Mouse (Mus musculus) erythroid progenitor cell, adult 5-6 weeks (primary cell): Measurements from ENCODE around the gene Mad1l1. TPM values are rescaled to one million over a fixed set of nuclear protein-coding genes. Genes with fewer than 3 reads are reported as not detected.
"Not testable (repeated sequence)": the region's sequence is repeated elsewhere in the genome, so short reads cannot be mapped to it uniquely, and the experiment has no call there.

Experiments used
- ATAC-seq: replicated peaks from 2 replicates; pipeline ENCODE4 v1.8.0; 2016; ENCODE audit warnings: moderate number of reproducible peaks, mild to moderate bottlenecking, moderate TSS enrichment, inconsistent platforms; ENCODE audit not compliant: poor library complexity, low FRiP score, severe bottlenecking
- total RNA-seq, 2 experiments: library from RNA; stranded (forward) in 1 of 2; stranded (reverse) in 1 of 2; fragments of 150-400 nt in 1 of 2; fragments of 186-747, 209-891 nt in 1 of 2; gene quantifications; 2 replicates each; pipeline versions ENCODE4 v1.2.3 to v1.2.4; 2015 to 2017; ENCODE audit warnings: low replicate concordance in 2 of 2

The Mad1l1 gene
- total RNA-seq (2015; ENCODE audit: low replicate concordance): 25.9 and 29.3 TPM in 2 replicates
- 113 and 134 TPM in 2 replicates for total RNA-seq (2017; ENCODE audit: low replicate concordance)

DNA sequence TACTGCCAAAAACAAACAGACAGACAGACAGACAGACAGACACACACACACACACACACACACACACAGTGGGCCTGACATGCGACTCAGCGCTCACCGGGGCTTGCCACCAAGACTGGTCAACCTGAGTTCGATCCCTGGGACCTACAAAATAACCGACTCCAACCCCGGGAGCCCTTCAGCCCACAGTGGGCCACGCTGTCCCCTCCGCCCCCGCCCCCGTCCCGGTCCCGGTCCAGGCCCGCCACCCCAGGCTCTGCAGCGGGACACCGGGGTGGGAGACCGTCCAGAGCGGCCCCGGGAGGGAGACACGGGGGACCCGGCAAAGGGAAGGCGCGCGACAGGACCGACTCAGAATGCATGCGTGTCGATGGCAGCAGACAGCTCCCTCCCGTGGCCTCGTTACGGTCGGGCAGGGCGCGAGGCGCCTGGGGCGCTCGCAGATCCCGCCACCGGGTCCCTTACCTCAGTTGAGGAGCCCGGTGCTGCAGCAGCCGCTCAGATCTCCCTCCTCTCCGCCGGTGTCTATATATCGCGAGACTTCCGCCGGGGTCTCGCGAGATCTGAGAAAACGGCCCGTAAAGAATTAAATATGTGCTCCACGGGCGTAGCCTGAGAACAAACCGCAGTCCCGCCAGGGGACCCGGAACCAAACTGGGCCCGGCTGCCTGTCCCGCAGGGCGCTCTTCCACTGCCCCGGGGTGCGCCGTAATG, at the start of gene Mad1l1, which contains the start of gene Nudt1:
Gene Mad1l1, minus strand, starts transcription at position 511 of the 714 bp plus-strand sequence.
Gene Nudt1, plus strand, starts transcription at position 615 of the 714 bp plus-strand sequence.
- ATAC-seq: peak; percentile 91

GRCm38 (mm10) chr5:140370446-140371254, 49.3 kb upstream of the Mad1l1 start:
- ATAC-seq: no peak

DNA sequence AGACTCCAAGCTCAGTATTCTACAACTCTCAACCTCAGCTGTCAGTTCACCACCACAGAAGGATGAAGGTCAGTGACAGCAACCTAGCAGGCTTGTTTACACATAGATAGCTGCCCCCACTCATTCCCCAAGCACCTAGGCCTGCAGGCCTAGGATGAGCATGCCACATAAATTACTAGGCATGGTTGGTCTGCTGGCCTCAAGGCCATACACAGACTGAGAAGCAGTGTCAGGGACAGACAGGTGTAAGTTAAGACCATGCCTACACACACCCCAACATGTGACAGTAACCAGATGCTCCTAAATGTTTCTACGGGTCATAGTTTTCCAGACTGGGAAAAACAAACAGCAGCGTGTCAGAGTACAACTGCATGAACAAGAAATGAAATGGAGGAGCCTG, 48.1 kb upstream of the Mad1l1 start:
- ATAC-seq: no peak

DNA sequence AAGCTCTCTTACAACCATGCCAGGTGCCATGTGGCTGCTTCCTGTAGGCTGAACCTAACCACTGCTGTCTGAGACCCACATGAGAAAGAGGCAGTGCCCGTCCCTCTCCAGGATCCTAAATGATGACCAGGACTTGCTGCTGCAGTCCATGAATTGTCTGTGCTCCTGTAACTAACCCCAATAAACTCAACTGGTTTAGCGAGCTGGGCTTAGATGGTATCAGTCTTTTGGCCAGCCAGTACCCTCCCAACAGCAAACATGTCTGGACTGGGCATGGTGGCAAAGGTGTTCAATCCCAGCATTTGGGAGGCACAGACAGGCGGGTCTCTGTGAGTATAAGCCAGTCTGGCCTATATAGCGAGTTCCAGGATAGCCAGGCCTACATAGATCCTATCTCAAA, 47.6 kb upstream of the Mad1l1 start:
- no peak for ATAC-seq

DNA sequence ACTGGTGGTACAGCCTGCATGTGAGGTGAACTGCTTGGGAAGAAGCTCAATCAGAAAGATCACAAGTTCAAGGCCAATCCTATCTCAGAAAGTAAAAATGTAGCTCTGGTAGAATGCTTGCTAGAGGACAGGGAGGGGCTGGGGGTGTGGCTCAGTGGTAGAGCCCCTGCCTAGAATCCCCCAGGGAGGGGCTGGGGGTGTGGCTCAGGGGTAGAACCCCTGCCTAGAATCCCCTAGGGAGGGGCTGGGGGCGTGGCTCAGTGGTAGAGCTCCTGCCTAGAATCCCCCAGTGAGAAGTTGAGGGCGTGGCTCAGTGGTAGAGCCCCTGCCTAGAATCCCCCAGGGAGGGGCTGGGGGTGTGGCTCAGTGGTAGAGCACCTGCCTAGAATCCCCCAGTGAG, 46.8 kb upstream of the Mad1l1 start:
- ATAC-seq: not testable (repeated sequence)

DNA sequence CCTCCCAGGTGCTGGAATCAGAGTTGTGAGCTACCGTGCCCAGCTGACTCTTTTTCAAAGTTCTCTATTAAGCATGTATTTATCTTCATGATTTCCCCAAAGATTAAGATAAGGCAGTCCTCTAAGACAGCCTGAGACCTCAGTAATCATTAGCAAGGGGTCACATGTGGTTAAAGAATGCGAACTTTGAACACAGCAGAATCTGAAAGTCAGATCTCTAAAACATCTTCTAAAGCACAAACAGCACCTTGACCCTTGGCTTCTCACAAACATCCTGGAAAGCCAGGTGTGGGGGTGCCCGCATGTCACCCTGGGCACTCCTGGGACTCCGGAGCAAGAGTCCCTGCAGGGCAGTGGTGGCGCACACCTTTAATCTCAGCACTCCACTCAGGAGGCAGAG, 43.1 kb upstream of the Mad1l1 start:
- no peak for ATAC-seq

DNA sequence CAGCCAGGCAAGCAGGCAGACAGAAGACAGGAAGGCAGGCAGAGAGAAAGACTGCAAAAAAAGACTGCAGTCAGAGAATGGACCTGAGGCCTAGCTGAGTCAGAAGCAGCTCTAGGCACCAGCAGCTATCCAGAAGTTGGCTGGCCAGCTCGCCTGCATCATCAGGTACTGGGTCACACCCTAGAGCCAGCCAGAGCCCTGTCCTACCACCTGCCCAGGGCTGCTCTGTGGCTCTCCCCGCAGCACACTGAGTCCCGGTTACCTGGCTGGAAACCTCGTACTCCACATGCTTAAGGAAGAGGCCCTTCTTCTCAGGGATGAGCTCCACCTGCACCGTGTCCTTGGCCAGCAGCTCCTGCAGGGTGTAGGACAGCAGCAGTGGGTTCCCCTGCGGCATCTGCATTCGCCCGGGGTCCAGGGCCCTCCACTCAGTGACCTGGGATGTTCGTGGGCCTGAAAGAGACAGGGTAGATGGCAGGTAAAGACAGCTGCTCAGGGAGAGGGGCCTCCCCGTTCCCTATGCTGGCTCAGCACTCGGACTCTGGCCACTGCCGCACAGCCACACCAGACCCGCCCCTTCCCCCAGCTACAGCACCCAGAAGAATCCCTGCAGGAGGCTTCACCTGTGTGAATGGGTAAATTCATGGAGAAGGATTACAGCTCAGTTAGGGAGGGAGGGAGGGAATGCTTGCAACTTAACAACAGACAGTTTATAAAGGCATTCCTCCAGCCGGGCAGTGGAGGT, 38.8 kb upstream of the Mad1l1 start:
- ATAC-seq: no peak; the same call in 1 of the 2 replicates

- no peak for ATAC-seq
Observed at GRCm38 (mm10) chr5:140357466-140357865, 36.1 kb upstream of the Mad1l1 start.

GRCm38 (mm10) chr5:140355934-140356333, 34.6 kb upstream of the Mad1l1 start:
- no peak for ATAC-seq

DNA sequence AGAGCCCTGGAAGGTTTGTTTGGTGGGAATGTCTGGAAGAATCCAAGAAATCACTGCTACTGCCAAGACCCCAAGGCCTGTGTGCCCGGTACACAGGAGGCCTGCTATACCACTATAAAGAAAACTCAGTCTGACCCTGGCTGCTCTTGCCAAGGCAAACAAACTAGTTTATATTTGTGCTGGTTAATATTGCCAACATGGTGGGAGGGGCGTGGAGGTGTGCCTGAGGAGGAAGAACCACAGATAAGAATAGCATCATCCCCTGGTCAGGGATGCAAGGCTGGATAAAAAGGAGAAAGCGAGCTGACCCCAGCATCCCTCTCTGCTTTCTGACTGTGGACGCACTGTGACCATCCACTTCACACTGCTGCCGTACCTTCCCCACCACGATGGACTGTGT, 31.0 kb upstream of the Mad1l1 start:
- no peak for ATAC-seq

GRCm38 (mm10) chr5:140350731-140351497, 29.6 kb upstream of the Mad1l1 start:
- no peak for ATAC-seq

- no peak for ATAC-seq
Observed at GRCm38 (mm10) chr5:140349882-140350281, 28.5 kb upstream of the Mad1l1 start.

- ATAC-seq: no peak
Observed at GRCm38 (mm10) chr5:140346050-140346449, 24.7 kb upstream of the Mad1l1 start.

DNA sequence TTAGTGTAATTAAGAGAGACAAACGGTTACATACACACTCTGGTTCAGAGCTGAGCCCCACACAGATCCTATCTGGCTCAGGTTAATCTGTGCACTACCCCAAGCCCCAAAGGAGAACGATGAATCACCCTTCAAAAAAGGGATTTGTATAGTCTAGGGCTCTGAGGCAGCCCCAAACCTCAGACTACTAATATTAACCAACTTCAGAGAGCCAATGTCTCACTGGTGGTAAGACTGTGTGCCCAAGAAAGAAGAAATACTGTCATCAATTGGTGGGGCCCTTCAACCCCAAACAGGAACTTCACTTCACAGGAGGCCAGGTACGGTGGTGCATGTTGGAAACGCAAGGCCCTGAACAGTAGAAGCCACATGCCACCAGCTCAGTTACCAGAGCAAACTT, 23.9 kb upstream of the Mad1l1 start:
- ATAC-seq: no peak

DNA sequence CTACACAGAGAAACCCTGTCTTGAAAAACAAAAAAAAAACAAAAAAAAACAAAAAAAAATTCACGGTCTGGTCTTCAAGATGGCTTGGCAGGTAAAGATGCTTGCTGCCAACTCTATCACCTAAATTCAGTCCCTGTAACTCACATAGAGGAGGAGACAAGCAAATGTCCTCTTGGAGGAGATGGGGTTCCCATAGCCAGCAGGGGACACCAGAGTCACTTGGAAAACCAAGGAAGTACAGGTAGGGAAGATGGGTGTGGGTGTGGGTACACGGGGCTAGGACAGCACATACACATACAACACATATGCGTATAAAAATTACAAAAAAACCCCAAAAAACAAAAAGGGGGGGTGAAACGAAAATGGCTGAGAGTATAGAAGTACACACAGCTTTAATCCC, 21.5 kb upstream of the Mad1l1 start:
- no peak for ATAC-seq

DNA sequence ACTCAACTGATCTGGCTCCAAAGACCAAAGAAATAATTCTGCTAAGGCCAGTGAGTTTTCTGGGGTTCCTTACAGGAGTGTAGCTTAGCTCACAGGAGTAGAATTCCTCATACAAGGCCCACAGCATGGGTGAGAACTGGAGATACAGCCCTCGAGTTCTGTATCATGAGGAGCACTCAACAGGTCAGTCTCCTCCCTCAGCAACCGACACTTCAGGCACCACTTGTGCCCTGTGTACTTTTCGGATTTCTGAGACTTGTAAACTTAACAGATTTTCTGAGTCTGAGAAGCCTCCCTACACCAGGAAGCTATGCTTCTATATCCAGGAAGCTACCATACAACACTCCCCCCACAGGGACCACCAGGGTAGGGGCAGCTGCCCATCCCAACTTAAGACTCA, 18.5 kb upstream of the Mad1l1 start:
- no peak for ATAC-seq

- no peak for ATAC-seq
Observed at GRCm38 (mm10) chr5:140338779-140339178, 17.4 kb upstream of the Mad1l1 start.

GRCm38 (mm10) chr5:140336680-140337079, 15.3 kb upstream of the Mad1l1 start:
- ATAC-seq: no peak

- ATAC-seq: no peak
Observed at GRCm38 (mm10) chr5:140333631-140334030, 12.3 kb upstream of the Mad1l1 start.

DNA sequence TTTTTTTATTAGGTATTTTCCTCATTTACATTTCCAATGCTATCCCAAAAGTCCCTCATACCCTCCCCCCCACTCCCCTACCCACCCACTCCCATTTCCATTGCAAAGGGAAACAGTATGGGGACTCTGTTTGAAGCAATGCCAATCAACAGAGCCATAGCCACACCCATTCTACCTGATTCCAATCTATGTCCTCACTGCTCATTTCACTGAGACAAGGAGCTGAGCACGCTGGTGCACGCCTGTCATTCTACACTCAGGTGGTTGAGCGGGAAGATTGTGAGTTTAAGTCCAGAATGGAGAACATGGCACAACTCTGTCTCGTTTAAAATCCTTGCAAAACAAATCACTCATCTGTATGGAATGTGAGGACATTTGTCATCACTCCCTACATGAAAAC, 11.2 kb upstream of the Mad1l1 start:
- no peak for ATAC-seq
